Mouse (Mus musculus): ENCODE data around the gene Ovol3.

GRCm38 (mm10) chr7:30251956-30252954, 16.7 kb upstream of the Ovol3 start:
- TF ChIP-seq POLR2A (IDR thresholded peaks at IDR 0.05; ENCODE audit: borderline replicate concordance, extremely low read depth, insufficient read depth, insufficient read length, poor library complexity, severe bottlenecking) = no peak
- TF ChIP-seq CTCF (IDR thresholded peaks at IDR 0.05; ENCODE audit: borderline replicate concordance, extremely low read depth, insufficient read depth, insufficient read length) = no peak
